Mouse (Mus musculus) c-Kit-positive CD71-positive TER-119-positive erythroid progenitor cells, embryonic 14.5 days (primary cell): ENCODE measurements at regions not wholly inside any gene's neighbourhood (a gene's known extent, or its start where the extent isn't known, plus 50 kb on each side); places are given as distances from the start of the nearest gene placed in this dataset.

ENCODE experiments used
- DNase-seq: peaks from one replicate; pipeline ENCODE4 v3.0.0-alpha.2; 2013; ENCODE audit warnings: low spot score

DNA sequence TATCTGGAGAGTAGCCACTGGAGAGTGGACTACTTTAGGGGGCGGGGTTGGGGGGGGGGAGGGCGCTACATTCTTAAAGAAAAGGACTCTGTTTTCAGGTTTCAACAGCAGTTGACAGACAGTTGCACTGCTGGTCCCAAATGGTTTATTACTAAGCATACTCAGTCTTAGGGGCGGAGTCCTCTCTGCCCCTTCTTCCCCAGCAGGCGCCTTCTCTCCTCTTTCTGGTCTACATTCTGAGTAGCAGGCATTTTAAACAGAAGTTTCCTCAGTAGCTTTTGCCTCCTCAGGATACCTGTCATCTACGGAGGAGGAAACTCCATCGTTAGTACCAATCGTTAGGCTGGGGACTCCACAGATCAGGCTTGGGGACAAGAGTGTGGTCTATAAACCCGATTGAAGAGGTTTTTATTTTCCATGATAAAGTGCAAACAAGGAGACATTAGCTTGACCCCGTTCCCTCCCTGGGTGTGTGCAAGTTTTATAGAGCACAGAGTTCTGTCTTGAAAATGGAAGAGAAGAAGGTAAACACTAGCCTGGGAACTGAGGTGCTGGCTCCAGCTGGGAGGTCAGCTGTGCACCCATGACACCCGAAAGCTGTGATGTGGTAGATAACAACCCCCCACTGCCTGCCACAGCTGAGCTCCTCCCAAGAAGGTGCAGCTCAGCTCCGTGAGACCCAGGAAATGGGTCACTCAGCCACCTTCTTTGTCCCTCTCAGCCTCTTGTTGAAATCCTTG, 107.8 kb downstream of the Btg1 start:
- no peak for DNase-seq

DNA sequence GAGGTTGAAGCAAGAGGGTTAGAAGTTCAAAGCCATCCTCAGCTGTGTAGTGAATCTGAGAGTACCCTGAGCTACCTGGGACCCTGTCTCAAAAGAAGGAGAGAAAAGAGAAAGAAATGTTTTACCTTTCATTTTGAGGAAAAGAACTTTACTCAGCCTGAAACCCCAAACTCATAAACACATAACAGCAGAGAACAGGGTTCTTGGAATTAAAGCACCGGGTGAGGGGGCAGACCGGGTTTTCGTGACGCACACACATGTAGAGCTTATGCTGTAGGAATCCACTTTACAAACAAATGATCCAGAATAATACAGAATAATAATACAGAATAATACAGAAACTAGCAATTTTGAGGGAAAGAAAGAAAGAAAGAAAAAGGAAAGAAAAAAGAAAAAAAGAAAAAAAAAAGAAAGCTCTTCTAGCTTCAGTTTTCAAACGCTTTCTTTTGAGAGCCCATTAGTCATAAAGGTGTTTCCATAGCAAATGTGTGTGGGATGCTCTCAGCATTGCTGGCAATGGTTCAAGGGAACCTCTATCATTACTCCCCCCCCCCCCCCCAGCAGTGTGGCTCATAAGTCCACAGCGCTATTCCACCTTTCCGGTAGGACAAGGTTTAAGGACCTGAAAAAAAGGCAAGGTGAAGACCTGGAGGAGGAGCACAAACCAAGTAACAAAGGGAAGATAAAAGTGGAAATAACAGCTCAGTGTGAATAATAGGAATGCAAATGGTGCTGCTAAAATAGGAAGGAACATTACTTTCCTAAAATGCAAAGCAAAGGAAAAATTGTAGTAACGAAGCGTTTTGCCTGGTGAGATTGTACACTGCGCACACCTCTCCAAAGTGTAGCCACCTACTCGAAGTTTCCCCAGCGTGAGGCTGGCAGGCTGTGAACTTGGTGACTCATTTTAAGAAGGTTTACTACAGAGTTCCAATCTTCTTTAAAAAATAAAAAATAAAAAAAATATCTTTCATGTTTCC, 110.3 kb downstream of the Btg1 start:
- DNase-seq, result no peak

DNA sequence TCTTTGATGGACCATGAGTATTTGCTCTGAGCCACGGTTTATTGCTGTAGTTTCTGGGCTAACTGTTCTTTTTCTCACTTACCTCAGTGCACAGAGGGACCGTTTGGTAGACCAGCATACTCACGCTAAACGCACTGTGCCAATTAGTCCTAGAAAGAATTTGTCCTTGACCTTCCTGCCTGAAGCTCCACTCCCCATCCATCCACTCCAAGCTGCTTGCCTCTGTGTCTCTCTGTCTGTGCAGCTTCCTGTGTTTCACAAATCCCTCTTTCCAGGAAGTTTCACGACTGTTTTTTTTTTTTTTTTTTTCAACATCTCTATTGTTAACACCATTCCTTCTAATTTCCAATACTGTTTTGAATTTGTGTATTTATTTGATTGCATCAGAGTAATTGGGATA, 116.8 kb downstream of the Btg1 start:
- DNase-seq, result no peak

DNA sequence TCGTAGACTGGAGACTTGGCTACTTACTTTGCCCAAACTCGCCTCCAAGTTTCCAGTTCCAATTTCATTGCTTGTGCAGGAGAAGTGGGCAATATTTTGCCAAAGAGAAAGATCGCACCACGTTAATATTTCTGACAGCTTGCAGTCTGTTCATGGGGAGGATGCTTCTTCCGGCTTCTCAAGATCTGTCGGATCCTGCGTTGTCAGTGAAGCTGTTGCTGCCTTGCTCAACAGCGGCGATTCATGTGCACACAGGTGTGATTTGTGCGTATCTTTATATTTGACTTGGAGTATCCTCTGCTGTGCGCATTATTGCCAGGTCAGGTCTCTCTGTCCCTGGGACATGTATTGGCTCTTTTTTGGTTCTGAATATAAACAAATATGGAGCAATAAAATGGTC, 118.3 kb downstream of the Btg1 start:
- DNase-seq, result no peak

DNA sequence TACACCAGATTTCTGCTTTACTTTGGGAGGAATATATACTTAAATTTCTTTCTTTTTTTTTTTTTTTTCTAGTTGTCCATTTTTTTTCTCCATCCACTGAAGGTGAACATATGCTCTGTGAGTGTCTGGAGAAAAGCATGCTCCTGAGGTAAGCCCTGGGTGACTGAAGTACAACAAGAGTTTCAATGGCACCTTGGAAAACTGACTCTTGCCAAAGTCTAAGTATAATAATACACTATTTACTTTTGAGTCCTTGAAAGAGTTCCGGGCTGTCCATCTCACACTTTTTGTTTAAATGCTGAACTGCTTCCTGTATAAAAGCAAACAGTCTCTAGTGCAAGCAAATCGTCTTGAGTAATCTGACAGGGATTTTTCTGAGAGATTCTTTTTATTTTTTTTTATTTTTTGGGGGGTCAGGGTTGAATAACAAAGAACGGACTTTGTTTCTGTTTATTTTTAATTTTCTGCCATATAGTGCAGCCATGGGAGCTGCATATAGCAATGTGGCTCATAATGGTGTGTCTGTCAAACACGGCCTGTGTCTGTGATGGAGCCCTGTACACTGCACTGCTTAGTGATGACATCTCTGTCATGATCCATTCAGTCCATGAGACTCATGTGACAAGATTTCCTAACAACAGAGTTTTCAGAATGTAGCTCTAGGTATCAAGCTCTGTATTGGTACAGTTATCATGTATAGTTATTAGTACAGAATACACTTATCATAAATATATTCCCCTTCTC, 119.3 kb downstream of the Btg1 start:
- DNase-seq, result no peak

DNA sequence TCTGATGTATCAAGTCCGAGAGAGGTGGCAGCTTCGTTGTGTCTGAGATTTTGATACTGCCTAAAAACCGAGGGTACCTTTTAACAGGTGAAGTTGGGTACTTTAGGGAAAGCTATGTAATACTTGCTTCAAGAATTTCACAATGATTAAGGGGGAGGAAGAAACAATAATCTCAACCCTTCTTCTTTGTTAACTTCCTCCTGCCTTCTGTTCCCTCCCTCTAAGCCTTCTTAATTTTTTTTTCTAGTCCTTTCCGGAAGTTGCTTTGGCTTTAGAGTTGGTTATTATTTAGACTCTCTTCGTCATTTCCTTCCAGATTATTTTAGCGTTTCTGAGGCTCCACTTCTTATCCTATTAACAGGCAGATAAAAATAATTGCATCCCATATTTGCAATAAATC, 121.2 kb downstream of the Btg1 start:
- DNase-seq, result no peak

DNA sequence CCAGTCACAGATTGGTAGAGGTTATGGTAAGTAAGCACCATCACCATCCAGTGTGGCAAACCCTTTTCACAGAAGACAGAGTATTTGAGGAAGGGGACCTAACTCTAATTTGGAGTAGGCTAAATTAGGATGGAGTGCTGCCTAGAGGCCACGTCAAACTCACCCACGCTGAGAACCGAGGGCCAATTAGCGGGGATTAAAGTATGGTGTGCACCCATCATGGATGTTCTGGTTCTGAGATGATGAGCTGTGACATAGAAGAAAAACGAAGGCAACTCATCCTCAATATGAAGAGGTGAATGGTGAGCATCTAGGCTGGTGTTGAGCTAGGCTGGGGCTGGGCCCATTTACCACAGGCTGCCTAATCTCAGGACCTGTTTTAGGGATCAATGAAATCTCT, 121.8 kb downstream of the Btg1 start:
- DNase-seq, result no peak

DNA sequence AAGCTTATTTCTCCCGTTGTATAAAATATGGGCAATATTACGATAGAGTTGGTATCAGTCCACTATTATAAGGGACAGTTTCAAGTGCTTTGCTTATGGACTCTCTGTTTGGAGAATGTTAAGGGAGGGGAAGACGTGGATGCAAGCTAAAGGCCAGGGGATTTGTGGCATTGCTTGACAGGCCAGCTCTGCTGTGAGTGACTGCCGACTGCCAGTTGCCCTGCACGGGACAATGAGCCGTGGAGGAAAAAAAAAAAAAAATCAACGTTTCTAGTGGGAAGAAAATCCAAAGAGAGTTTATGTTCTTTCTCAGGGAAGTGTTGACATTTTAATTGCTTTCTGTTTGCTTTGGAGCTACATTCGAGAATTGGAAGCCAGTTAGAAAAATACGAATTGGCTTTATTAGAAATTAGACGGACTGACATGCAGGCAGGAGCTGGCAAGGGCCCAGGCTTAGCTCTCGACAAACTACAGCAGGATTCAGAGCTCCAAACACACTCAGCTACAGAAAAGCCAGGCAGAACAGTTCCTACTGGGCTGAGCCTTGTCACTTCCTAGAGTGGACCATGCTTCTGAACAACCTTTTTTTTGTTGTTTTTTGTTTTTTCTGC, 127.5 kb downstream of the Btg1 start:
- DNase-seq, result no peak

DNA sequence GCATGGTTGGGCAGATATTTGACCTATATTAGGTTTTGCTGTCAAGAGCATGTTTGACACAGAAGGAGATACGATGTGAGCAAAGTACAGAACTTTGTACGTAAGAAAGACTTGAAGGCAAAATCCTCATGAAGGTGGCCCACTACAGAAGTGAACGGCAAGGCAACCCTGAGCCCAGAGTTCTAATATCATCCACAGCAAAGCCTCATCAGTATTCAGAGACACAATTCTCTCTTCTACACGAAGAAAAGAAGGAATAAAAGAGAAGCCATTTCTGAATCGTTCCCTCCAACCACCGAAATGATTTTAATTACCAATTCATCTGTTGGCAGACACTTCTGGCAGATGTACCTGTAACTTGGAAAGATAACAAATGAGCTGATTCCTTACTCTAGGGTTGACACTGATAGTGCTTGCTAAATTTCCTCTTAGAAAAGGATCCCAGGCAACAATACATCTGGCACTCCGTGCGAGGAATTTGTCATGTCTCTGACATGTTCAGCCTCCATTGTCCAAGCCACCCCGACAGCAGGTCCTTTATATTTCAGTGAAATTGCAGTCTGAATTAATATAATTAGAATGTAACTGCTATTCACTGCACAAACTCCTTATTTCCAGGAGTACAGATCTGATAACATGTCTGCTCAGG, 130.3 kb downstream of the Btg1 start:
- no peak for DNase-seq

DNA sequence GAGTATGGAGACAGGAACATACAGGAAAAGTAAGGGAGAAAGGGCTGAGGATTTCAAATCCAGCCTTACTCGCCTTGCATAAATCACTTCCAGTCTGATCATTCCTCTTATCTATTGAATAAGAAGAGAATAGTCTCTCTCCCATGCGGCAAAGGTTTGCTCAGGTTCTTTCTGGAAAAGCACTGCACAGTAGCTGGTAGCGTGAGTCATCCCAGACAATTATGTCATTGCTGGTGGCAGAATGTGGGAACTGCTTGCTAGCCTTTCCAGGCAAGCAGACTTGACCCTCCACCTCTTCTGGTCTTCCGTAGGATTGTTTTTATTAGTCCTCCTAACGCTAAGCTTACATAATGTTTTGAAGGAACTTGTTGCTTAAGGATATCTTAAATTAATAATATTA, 134.1 kb downstream of the Btg1 start:
- no peak for DNase-seq

DNA sequence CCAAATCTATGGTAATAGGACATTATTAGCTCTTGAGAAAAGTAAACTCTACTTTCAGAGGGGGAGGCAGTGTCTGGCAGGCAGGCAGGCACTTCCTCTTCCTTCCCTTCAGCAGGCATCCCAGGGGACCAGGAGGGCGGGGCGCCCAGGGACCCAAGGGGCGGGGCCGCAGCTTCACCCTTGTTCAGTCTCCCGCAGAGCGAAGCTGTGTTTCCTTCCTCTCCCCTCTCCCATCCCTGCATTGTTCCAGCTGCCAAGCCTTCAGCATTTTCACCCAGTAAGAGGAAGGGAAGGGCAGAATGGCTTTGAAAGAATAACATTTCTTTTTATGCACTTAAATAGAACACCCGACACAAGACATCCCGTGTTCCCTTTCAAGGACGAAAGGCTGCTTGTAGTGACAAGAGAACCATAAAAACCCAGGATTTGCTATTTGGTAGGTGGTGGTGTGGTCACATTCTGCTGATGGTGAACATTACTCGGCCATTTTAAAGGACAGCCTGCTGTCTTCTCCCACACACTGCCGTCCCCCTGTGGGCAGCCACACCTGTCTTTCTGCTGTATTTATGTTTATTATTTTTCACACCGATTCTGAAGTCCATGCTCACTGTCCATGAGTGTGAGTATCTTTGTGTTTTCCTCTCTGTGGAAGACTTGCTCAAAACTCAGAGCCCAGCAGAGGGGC, 134.9 kb downstream of the Btg1 start:
- DNase-seq, result no peak

DNA sequence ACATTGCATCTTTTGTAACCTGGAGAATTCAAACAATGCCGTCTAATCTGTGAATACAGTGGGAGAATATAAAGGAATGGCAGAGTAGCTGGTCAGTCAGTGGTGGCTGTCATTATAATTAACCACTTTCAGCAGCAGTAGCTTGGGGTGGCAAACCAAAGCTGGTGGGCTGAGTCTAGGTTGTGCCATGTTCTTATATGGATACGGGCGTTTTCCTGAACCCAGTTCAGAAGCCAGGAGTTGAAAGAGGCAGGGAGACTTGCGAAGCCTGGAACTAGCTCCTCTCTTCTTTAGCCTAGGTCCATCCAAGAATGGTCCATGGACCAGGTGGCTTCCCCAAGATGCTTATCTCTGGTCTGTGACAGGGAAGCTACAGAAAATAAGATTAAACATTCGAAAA, 135.7 kb downstream of the Btg1 start:
- no peak for DNase-seq

DNA sequence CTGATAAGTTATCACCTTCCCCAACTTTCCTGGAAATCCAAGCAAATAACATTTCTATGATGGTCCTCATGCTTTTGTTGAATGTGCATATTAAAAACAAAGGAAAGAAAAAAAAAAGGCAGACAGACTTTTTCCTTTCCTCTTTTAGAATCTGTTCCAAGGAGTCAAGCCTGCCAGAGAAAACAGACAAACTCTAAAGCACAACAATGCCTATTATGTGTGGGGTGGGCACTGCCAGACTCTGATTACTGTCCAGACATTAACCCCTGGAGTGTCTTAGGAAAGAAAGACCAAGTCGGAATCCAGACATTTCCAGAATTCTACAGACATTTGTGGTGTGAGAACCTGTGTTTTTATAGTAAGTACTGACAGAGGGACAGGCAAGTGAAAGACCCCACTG, 136.7 kb downstream of the Btg1 start:
- no peak for DNase-seq

DNA sequence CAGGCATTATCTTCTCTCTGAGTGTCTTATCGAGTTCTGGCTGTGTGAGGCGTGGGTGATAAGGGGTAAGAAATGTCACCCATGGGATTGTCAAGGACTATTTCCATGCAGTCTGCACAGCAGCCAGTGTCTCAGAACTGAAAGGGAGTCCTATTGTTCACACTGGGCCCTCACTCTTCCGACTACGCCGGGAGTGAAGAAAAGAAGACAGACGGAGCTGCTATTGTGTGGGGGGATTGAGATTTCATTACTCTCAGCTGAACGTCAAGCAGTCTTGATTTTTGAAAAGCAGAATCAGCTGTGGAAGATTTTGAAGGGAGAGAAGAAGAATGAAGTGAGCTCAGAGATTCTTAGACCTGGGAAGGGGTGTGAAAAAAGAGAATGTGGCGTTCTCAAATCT, 138.9 kb downstream of the Btg1 start:
- DNase-seq, result no peak

DNA sequence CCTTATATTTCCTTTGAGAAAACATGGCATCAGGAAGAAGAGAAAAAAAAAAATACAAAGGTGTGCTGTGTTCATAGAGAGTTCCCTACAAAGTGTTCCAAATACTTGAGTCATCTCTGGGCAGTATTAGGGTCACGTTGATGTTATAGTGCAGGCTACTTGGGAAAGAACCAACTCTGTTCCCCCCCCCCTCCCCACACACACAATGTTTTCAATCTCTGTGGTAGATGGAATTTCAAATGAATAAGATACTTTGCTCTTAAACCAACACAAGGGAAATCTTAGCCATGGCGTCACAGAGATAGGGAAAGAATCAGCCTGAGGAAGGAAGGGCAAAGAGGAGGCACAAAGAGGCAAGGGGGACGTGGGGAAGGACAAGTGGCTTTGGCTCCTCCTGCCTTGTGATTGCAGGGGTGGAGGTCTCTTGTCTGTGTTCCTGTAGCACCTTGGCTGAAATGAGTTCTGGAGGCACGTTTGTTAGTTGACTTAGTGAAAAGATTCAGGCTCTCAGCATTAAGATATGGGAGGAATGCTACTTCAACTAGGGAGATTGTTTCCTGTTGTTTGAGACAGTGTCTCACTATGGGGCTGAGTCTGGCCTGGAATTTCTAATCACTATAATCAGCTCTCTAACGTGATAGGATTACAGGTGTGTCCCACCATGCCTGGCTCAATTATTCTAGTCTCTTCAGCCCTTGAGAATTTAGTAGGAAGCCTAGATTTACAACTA, 139.7 kb downstream of the Btg1 start:
- DNase-seq, result no peak

DNA sequence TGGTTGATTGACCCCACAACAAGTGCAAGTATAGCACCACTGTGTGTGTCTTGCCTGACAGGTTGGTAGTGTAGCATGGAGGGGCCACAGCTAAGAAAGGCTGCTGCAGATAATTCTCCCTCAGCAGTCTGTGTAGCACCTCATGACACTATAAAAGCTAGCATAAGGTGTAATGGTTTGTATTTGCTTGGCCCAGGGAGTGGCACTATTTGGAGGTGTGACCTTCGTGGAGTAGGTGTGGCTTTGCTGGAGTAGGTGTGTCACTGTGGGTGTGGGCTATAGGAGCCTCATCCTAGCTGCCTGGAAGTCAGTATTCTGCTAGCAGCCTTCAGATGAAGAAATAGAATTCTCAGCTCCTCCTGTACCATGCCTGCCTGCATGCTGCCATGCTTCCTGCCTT, 140.5 kb downstream of the Btg1 start:
- no peak for DNase-seq

DNA sequence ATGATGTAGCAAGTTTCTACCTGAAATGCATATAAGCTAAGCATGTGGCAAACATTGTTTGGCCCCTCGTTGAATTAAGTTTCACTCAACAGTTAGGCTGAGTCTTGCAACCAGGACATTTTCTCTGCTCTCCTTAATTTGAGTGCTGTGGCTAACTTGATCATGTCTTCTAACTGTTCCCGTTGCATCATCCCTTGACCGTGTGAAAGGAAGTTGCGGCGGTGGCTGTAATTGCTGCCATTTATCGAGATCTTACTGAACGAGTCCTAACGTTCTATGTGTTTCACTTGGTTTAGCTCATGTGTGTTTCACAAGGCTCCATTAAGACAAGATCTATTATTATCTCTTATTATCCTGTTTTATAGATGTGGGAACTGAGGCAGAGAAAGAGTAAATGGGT, 144.8 kb downstream of the Btg1 start:
- DNase-seq, result no peak

DNA sequence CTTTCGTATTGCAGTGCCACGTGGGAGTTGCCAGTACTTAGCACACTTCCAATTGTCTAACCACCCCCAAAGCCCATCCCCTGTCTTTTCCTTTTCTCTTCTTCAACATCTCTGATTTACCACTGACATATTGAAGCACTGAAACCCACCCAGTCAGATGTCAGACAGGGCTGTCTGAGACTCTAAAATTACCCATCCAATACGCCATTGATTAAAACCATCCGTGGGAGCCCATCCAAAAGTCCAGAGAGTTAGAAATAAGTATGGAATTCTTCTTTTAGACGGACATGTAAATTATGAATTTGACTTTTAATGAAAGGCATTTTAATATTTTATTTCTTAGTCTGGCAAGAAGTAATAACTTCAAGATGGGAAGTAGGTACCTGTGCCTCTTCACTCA, 148.8 kb downstream of the Btg1 start:
- no peak for DNase-seq

DNA sequence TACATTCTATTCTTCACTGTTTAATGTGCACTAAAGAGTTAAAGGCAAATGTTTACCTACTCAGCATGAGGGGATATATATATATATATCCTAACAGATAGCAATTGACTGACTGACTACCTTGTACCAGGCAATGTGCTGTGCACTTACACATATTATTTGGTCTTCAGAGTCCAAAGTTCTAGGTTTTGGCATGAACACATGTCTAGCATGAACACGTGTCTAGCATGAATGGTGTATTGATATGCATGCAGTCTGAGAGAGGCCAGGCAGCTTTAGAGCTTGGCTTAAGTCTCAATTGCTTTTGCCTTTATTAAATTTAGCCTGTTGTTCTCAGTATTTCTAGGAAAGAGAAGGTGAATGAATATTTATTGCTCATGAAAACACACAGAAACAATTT, 161.4 kb downstream of the Btg1 start:
- DNase-seq, result no peak

DNA sequence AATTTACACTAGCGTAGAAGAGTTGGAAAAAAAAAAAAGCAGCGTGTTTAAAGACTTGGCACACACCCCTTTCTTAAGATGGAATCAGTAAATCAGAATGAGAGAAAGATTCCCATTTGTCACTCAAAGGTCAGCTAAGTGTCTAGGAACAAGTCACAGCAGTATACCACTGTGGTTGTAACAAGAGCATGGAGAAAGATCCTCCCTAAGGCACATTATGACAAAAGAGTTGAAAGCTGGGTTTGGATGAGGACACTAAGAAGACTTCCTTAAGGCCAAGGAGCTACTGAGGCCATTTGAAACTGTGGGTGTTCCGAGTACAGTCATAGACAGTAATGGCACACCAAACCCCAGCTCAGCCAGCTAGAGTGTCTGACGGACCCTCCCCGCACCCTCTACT, 167.2 kb downstream of the Btg1 start:
- DNase-seq, result no peak
